In genomic region chr14:76913850-76914249, GRCm38 (mm10) we compare ENCODE assay signal across 22 mouse cellular contexts.
A peak's percentile ranks its signal among the peaks of the same experiment; 100 is the strongest.
DNase-seq lines count a peak whose midpoint lies in the region; ATAC-seq and TF ChIP-seq lines count a peak whose summit lies in the region.
"Had no signal": no experiment of that assay in that cellular context is flagged by ENCODE, and none has a peak within 500 bp of the region (broad histone marks: within the 10 kb centered on the region; RNA-seq: fewer than 3 reads in every experiment).

No protein-coding gene starts in this region.

- H3K27ac ChIP-seq in kidney, adult 2 months (ENCODE audit: insufficient read depth, low read depth, low read length) = peak overlapping the region; percentile 42
- no peak overlapping the region for H3K27ac ChIP-seq in lung, embryonic 16.5 days (ENCODE audit: low read length)
- H3K27ac ChIP-seq: embryonic facial prominence, embryonic 13.5 days; hindbrain, embryonic 10.5 days; hindbrain, postnatal 0 days; left cerebral cortex, adult 2 months; stomach, embryonic 15.5 days had no signal

- 91% methylated on average over 3 of the region's 3 CpGs for WGBS in kidney, adult 2 months
- WGBS in lung, embryonic 16.5 days = 81% methylated on average over 3 of the region's 3 CpGs

- H3K36me3 ChIP-seq in kidney, adult 2 months (ENCODE audit: control insufficient read depth, insufficient read depth, low read length) = no peaks in the 10 kb centered on the region
- H3K36me3 ChIP-seq in lung, embryonic 16.5 days (ENCODE audit: control insufficient read depth, insufficient read depth, low read length) = no peaks in the 10 kb centered on the region
- H3K36me3 ChIP-seq: embryonic facial prominence, embryonic 13.5 days; G1E; hindbrain, embryonic 10.5 days; stomach, embryonic 15.5 days had no signal

- peak; percentile 4 to 16 for DNase-seq in adrenal gland, postnatal 36 days
- DNase-seq in adrenal gland, adult 8-10 months = no peak
- DNase-seq in kidney, adult 2 months = peak; percentile 34
- no peak for DNase-seq in kidney, postnatal 4 days
- DNase-seq in lung, postnatal 36 days = no peak
- DNase-seq in right cerebral cortex, postnatal 14 days = no peak
- DNase-seq: cerebellum, adult 8-10 months; gastrocnemius, postnatal 36 days; kidney, adult 18-20 months; layer of hippocampus, adult 9-11 months; left cerebral cortex, postnatal 4 days; lung, adult 18-20 months; thymus, adult 2 months had no signal

- no peak overlapping the region for H3K9ac ChIP-seq in lung, embryonic 16.5 days (ENCODE audit: low read length)
- H3K9ac ChIP-seq: embryonic facial prominence, embryonic 13.5 days; stomach, embryonic 15.5 days had no signal

- ATAC-seq in lung, embryonic 16.5 days (ENCODE audit: low read depth) = peak; percentile 34
- ATAC-seq in megakaryocyte progenitor cell, adult 5-6 weeks (replicated peaks; ENCODE audit: poor library complexity) = peak; percentile 83
- ATAC-seq: forebrain, embryonic 16.5 days; hindbrain, postnatal 0 days had no signal

- peaks cover 12% of the 10 kb centered on the region for H3K4me1 ChIP-seq in kidney, adult 2 months (ENCODE audit: control insufficient read depth, insufficient read depth, low read length)
- peaks cover 5% of the 10 kb centered on the region; the same call in 1 of the 2 replicates for H3K4me1 ChIP-seq in lung, embryonic 16.5 days (replicated peaks; ENCODE audit: control insufficient read depth, insufficient read depth, low read length)
- H3K4me1 ChIP-seq: stomach, embryonic 15.5 days had no signal

- TF ChIP-seq POLR2A in kidney, adult 2 months (IDR thresholded peaks at IDR 0.05; ENCODE audit: low read depth, low read length) = no peak

- H3K9me3 ChIP-seq in lung, embryonic 16.5 days (ENCODE audit: control insufficient read depth, low read length) = no peaks in the 10 kb centered on the region
- H3K9me3 ChIP-seq: embryonic facial prominence, embryonic 13.5 days; hindbrain, embryonic 10.5 days; stomach, embryonic 15.5 days had no signal

- no peak overlapping the region for H3K4me2 ChIP-seq in lung, embryonic 16.5 days (ENCODE audit: low read depth, low read length)
- H3K4me2 ChIP-seq: embryonic facial prominence, embryonic 13.5 days; stomach, embryonic 15.5 days had no signal

- no peak for TF ChIP-seq CTCF in kidney, adult 2 months (conservative IDR thresholded peaks at IDR 0.05; ENCODE audit: insufficient read depth, insufficient read length, low read depth, low read length)

- H3K27me3 ChIP-seq in kidney, adult 2 months (replicated peaks; ENCODE audit: control insufficient read depth, insufficient read depth, low read length) = no peaks in the 10 kb centered on the region
- no peaks in the 10 kb centered on the region for H3K27me3 ChIP-seq in lung, embryonic 16.5 days (ENCODE audit: control insufficient read depth, insufficient read depth, low read depth, low read length)
- H3K27me3 ChIP-seq: embryonic facial prominence, embryonic 13.5 days; stomach, embryonic 15.5 days had no signal

- no peak overlapping the region for H3K4me3 ChIP-seq in kidney, adult 2 months (ENCODE audit: insufficient read depth, low read depth, low read length)
- H3K4me3 ChIP-seq in lung, embryonic 16.5 days (ENCODE audit: low read length) = no peak overlapping the region
- H3K4me3 ChIP-seq: embryonic facial prominence, embryonic 13.5 days; hindbrain, embryonic 10.5 days; left cerebral cortex, adult 2 months; stomach, embryonic 15.5 days had no signal

Comparison
In these comparisons a context has a peak if more than half of its experiments do, and no peak if none do; other contexts are left out.
1. DNase-seq: peak in adrenal gland, postnatal 36 days (2 of 2) and kidney, adult 2 months (single experiment); none in adrenal gland, adult 8-10 months (single experiment), kidney, postnatal 4 days (0 of 2), lung, postnatal 36 days (single experiment) and right cerebral cortex, postnatal 14 days (single experiment).